Mouse (Mus musculus): ENCODE results near the gene Cchcr1.

- TF ChIP-seq CTCF (IDR thresholded peaks at IDR 0.05; ENCODE audit: control insufficient read depth, insufficient read depth, insufficient replicate concordance, low read depth, low read length) (no peak), POLR2A (IDR thresholded peaks at IDR 0.05; ENCODE audit: control insufficient read depth, low read depth, low read length) (no peak)
Observed at GRCm38 (mm10) chr17:35567150-35567549, 50.2 kb downstream of the Cchcr1 start, which contains the start of gene 2300002M23Rik.

Measured in testis, adult 2 months (tissue).